ENCODE assay signal across 19 mouse cellular contexts in the genomic region with DNA sequence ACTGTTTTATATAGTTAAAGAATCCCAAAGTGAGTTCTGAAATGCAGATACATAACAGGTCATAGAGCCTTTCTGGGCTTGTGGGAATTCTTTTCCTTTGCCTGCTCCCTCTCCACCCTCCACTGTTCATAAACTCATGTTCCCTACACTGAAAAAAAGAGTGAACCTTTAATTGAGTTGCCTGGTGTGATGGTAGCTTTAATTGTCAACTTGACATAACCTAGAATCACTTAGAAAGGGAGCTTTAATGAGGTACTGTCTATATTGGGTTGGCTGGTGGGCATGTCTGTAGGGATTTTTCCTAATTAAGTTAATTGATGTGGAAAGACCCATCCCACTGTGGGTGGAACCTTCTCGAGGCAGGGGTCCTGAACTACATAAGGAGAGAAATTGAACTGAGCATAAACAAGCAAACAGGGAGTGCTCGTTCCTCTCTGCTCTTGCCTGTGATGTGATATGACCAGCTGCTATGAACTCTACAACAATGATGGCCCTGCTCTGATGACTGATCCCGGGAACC.
"Had no signal": no experiment of that assay in that cellular context is flagged by ENCODE, and none has a peak within 500 bp of the region (broad histone marks: within the 10 kb centered on the region; RNA-seq: fewer than 3 reads in every experiment).

No protein-coding gene starts in this region.

- H3K4me3 ChIP-seq: intestine, embryonic 15.5 days; kidney, embryonic 15.5 days; liver, embryonic 13.5 days; midbrain, embryonic 15.5 days; myocyte had no signal

- H3K27me3 ChIP-seq: intestine, embryonic 15.5 days; kidney, embryonic 15.5 days; liver, embryonic 13.5 days; midbrain, embryonic 15.5 days had no signal

- H3K9me3 ChIP-seq: intestine, embryonic 15.5 days; kidney, embryonic 15.5 days; liver, embryonic 13.5 days; midbrain, embryonic 15.5 days had no signal

- H3K36me3 ChIP-seq: intestine, embryonic 15.5 days; kidney, embryonic 15.5 days; liver, embryonic 13.5 days; midbrain, embryonic 15.5 days had no signal

- DNase-seq: kidney, adult 11 months; kidney, adult 8-10 months; kidney, postnatal 14 days; kidney, postnatal 4 days; liver, embryonic 13.5 days; lung, adult 2 months; lung, postnatal 14 days; lung, postnatal 4 days; right cerebral cortex, postnatal 14 days; right cerebral cortex, postnatal 4 days; thymus, adult 2 months; thymus, postnatal 14 days; thymus, postnatal 4 days had no signal

- H3K4me2 ChIP-seq: intestine, embryonic 15.5 days; kidney, embryonic 15.5 days; liver, embryonic 13.5 days; midbrain, embryonic 11.5 days; midbrain, embryonic 15.5 days had no signal

- H3K27ac ChIP-seq: intestine, embryonic 15.5 days; kidney, embryonic 15.5 days; liver, embryonic 13.5 days; midbrain, embryonic 15.5 days; stomach, postnatal 0 days had no signal

- ATAC-seq: intestine, embryonic 15.5 days; midbrain, embryonic 15.5 days had no signal

- H3K9ac ChIP-seq: intestine, embryonic 15.5 days; kidney, embryonic 15.5 days; liver, embryonic 13.5 days; midbrain, embryonic 15.5 days had no signal

- H3K4me1 ChIP-seq: intestine, embryonic 15.5 days; kidney, embryonic 15.5 days; liver, embryonic 13.5 days; midbrain, embryonic 15.5 days had no signal
